Mouse (Mus musculus) thymus, postnatal 36 days (tissue): ENCODE results near the gene Zbtb32.

Experiments used
- DNase-seq, 2 experiments: peaks; one replicate each; pipeline ENCODE4 v3.0.0; 2022; ENCODE audit warnings: mixed read lengths in 2 of 2

Zbtb32 gene

DNA sequence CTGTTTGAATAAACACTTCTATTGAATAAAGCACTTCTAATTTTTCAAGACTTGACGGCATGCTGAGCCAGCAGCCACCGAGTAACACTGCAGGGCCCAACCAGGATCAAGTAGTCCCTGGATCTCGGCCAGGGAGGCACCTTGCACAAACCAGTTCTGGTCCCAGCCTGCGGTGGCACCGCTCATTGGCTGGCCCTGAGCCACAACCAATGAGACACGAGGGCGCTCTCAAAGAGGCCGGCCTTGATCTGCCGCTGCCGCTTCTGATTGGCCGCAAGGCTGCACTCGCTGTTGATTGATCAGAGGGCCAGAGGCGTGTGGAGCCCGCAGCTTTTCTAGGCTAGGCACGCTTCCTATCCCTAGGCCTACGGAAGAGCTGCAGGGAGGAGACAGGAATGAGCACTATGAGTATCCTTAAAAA, 1.2 kb upstream of the Zbtb32 start:
- peak; percentile 54 to 71 for DNase-seq

- DNase-seq: no peak
Measured at GRCm38 (mm10) chr7:30596811-30597210, 1.9 kb downstream of the Zbtb32 start.

- no peak for DNase-seq
Measured at GRCm38 (mm10) chr7:30596093-30596492, 2.6 kb downstream of the Zbtb32 start.

- DNase-seq: no peak
Measured at GRCm38 (mm10) chr7:30594510-30595024, 4.1 kb downstream of the Zbtb32 start.

DNA sequence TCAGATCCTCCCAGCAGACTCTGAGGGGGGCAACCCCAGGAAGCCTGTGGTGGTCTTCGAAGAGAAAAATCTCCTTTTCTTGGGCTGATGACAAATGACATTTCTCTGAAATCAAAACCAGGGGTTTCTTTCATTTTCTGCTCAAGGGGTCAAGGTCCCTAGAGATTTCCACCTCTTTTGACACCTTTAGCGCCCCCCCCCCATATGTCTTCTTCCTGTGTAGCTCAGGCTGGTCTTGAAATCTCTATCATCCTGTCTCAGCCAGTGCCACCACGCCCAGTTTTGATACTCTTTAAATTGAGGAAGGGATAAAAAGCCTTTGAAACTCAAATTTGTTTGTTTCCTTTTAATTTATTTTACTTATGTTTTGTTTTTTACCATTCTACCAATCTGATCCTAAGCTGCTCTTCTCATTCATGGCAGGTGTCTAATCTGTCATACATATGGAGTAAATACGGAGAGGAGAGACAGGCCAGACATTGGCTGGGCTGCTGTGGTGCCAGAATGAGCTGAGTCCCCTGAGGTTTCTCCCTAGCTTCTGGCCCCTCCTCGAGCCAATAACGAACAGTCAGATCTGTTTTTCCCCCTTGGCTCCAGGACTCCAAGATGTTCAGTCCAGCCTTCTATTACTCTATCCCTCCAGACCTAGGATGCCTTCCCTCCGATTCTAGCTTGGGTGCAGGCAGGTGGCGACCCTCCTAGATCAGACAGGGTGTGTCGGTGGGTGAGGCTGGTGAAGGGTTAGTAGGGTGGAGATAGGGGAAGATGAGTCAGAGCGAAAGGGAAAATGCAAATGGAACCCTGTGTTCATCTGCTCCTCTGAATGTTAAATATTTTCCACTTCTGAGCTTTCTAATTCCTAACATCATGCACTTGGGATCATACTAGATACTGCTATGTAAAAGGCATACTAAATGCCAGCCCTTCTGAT, 4.9 kb downstream of the Zbtb32 start:
- DNase-seq: no peak

- DNase-seq: no peak
Measured at GRCm38 (mm10) chr7:30592772-30593423, 5.8 kb downstream of the Zbtb32 start.

GRCm38 (mm10) chr7:30591605-30591951, 7.1 kb downstream of the Zbtb32 start:
- no peak for DNase-seq

GRCm38 (mm10) chr7:30590927-30591604, 7.6 kb downstream of the Zbtb32 start:
- DNase-seq: no peak

GRCm38 (mm10) chr7:30589435-30590301, 9.0 kb downstream of the Zbtb32 start:
- peak; percentile 82 to 85 for DNase-seq

- peak; percentile 91 to 96 for DNase-seq
Measured at GRCm38 (mm10) chr7:30588676-30589434, 9.9 kb downstream of the Zbtb32 start, which contains the start of gene Kmt2b. Gene Kmt2b (minus strand): TSS chr7:30588726.

GRCm38 (mm10) chr7:30587842-30588667, 10.7 kb downstream of the Zbtb32 start:
- peak in 1 of 2 experiments; percentile 65 for DNase-seq

- DNase-seq: peak in 1 of 2 experiments; percentile 43
Measured at GRCm38 (mm10) chr7:30586455-30587020, 12.2 kb downstream of the Zbtb32 start.

DNA sequence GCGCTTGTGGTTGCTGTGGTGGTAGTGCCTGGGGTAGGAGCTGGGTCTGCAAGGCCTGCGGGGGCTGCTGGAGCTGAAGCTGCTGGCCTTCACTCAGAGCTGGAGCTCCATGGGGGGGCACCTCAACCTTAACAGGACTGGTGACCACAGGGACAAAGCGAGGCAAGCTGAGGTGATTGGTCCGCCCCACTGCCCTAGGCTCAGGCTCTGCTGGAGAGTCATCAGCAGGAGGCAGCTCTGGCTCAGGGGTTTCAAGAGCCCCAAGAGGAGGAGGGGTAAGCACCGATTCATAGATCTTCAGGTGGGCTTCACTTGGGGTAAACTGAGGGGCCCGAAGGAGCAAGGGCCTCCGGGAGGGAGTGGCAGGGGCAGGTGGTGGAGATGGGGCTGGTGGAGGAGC, 13.5 kb downstream of the Zbtb32 start:
- no peak for DNase-seq

GRCm38 (mm10) chr7:30584339-30584738, 14.4 kb downstream of the Zbtb32 start:
- DNase-seq: no peak

DNA sequence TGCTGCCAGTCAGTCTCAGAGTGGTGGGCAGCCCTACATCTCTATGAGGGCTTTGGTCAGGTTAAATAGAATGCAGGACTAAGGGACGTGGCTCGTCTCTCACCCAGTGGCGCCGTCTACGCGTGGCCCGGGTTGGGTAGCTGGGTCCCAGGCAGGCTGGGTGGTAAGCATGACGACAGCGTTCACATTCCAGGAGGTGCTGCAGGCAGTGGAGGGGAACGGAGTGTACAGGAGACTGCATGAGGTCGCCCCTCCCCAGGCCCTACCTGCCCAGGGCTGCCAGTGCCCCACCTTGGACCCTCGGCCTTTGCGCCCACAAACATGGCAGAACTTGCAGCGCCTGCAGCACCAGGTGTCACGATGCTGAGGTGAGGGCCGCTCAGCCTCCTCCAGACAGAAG, 17.2 kb downstream of the Zbtb32 start:
- no peak for DNase-seq

DNA sequence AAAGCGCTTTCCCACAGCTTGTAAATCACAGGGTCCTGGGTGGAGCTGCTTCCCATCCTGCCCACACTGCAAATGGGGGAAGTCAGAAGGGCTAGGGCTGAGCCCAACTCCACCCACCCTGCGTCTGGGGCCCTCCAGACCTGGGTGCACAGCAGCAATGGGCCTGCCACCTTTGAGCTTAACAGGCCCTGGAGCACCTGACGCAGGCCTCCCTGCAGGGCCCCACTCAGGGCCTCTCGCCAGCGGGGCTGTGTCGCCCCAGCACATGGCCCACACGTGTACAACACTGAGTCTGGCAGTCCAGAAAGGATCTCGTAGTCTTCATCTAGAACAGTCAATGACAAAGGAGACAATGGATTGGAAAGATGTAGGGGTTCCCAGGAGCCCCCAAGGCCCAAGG, 18.8 kb downstream of the Zbtb32 start:
- DNase-seq: no peak

- no peak for DNase-seq
Measured at GRCm38 (mm10) chr7:30572969-30573368, 25.7 kb downstream of the Zbtb32 start.

DNA sequence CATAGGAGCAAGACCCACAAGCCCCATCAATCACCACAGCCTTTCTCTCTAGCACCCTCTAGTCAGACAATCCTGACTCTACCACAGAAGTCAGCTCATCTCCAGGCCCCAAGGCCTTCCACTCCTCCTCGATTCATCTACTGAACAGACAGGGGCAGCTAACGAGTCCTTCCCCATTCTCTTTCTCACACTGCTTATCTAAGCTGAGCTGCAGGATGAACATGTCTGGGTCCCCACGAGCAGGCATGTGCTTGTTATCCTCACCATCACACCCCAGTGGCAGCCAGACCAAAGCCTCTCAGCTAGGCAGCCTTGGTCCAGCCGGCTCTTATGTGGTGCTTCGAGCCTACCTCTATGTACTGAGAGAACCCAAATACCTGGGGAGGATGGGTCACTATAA, 26.3 kb downstream of the Zbtb32 start:
- no peak for DNase-seq

GRCm38 (mm10) chr7:30567555-30567954, 31.2 kb downstream of the Zbtb32 start:
- no peak for DNase-seq

- no peak for DNase-seq
Measured at GRCm38 (mm10) chr7:30566033-30566432, 32.7 kb downstream of the Zbtb32 start.
